Mouse (Mus musculus) limb, embryonic 12.5 days (tissue): ENCODE results near the gene Calm4. TPM values are rescaled to one million over a fixed set of nuclear protein-coding genes. Genes with fewer than 3 reads are reported as not detected.

Experiments used
- ATAC-seq: fragments of 200-750 bp; cut with Nextera tagmentation; 2 replicates; pipeline ENCODE4 v1.8.0; 2017; ENCODE audit warnings: low read depth, moderate TSS enrichment; ENCODE audit not compliant: insufficient number of reproducible peaks, insufficient read depth, low FRiP score, low TSS enrichment
- H3K27ac ChIP-seq: fragments of 300-500 bp; sonication (generic); 2 replicates; pipeline ENCODE4 v1.5.1; 2016; ENCODE audit warnings: mild to moderate bottlenecking, moderate library complexity
- H3K27me3 ChIP-seq: fragments of 300-500 bp; sonication (generic); 2 replicates; pipeline ENCODE4 v1.6.1; 2016; ENCODE audit warnings: mild to moderate bottlenecking, moderate library complexity
- H3K36me3 ChIP-seq: fragments of 300-500 bp; sonication (generic); 2 replicates; pipeline ENCODE4 v1.6.1; 2016; ENCODE audit warnings: mild to moderate bottlenecking, moderate library complexity
- H3K4me1 ChIP-seq: fragments of 300-500 bp; sonication (generic); replicated peaks from 2 replicates; pipeline ENCODE4 v1.6.1; 2016
- H3K4me2 ChIP-seq: fragments of 300-500 bp; sonication (generic); 2 replicates; pipeline ENCODE4 v1.6.1; 2016; ENCODE audit warnings: mild to moderate bottlenecking, moderate library complexity
- H3K4me3 ChIP-seq: fragments of 300-500 bp; sonication (generic); replicated peaks from 2 replicates; pipeline ENCODE4 v1.5.1; 2016; ENCODE audit warnings: mild to moderate bottlenecking
- H3K9ac ChIP-seq: fragments of 300-500 bp; sonication (generic); replicated peaks from 2 replicates; pipeline ENCODE4 v1.6.1; 2016; ENCODE audit warnings: mild to moderate bottlenecking, moderate library complexity
- H3K9me3 ChIP-seq: fragments of 300-500 bp; sonication (generic); 2 replicates; pipeline ENCODE4 v1.6.1; 2016; ENCODE audit warnings: mild to moderate bottlenecking, moderate library complexity
- whole genome bisulfite sequencing: fragments of 180-500 bp; shearing (Covaris S2); methylation state at CpG from one replicate; pipeline ENCODE4 v1.1.7; 2016; 5-methylcytosine and 5-hydroxymethylcytosine counted together
- polyA plus RNA-seq: library from polyadenylated mRNA; unstranded; fragments of >200 nt; fragmentation: Nextera tagmentation; extraction: Ambion mirVana; gene quantifications from 2 replicates; pipeline ENCODE4 v1.2.1, GENCODE M21; 2016

Calm4 gene
- polyA plus RNA-seq, 1 experiment from 2014 or later: not detected

- no peak for ATAC-seq
- Histone ChIP-seq H3K9ac (no peak overlapping the region), H3K27ac (no peak overlapping the region), H3K4me2 (no peak overlapping the region), H3K4me3 (no peak overlapping the region), H3K27me3 (no peaks in the 10 kb centered on the region), H3K9me3 (no peaks in the 10 kb centered on the region), H3K4me1 (peaks cover 8% of the 10 kb centered on the region), H3K36me3 (peaks cover 79% of the 10 kb centered on the region)
- 94% methylated on average over 7 of the region's 7 CpGs for WGBS
These were observed 49.1 kb downstream of the Calm4 start for GRCm38 (mm10) chr13:3886663-3887062.

Other genes with a start within 250 kb of the Calm4 start
- 26.6 and 28.3 TPM in 2 replicates for gene Fam208b, start 226.6 kb upstream of the Calm4 start, polyA plus RNA-seq
- gene Asb13, start 203.7 kb upstream of the Calm4 start, polyA plus RNA-seq: 12.9 and 13.6 TPM in 2 replicates
- 0.60 and 0.74 TPM in 2 replicates for gene Calml3, start 33.4 kb upstream of the Calm4 start, polyA plus RNA-seq
- not detected in 2 replicates for gene Calm5, start 16.4 kb downstream of the Calm4 start, polyA plus RNA-seq
- gene Net1, start 80.5 kb downstream of the Calm4 start, polyA plus RNA-seq: 130 and 136 TPM in 2 replicates
- gene Tubal3, start 80.5 kb downstream of the Calm4 start, polyA plus RNA-seq: not detected in 2 replicates
- not detected in 2 replicates for gene Ucn3, start 107.6 kb downstream of the Calm4 start, polyA plus RNA-seq
- gene Akr1c14, start 211.3 kb downstream of the Calm4 start, polyA plus RNA-seq: 0.24 and 0.59 TPM in 2 replicates